Mouse (Mus musculus): ENCODE results near the gene Snrpf.

DNA sequence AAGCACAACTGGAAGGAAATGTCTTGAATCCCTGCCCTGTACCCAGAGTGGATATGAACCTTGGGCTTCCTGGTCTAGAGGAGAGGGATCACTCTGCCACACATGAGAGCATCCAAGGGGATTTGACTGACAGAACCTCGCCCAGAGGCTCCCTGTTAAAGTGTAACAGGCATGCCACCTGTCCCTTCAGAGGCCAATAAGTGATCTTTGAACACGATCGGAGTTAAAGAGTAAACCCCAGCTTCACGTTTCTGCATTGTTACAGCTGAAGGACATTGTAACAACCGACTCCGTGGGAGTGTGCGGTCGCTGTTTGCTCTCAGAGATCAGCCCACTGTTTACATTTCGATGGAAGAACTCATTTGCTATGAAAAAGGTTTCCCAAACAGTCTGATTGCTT lies 34.2 kb upstream of the Snrpf start:
- no peak for TF ChIP-seq CTCF (IDR thresholded peaks at IDR 0.05; ENCODE audit: extremely low read depth, insufficient read length, insufficient replicate concordance, low read depth, low read length)
- TF ChIP-seq POLR2A (IDR thresholded peaks at IDR 0.05; ENCODE audit: low read depth, low read length) = no peak; the same call in 1 of the 2 replicates

Data from small intestine, adult 2 months (tissue).